Mouse (Mus musculus): ENCODE measurements around the gene Ncoa7.

DNA sequence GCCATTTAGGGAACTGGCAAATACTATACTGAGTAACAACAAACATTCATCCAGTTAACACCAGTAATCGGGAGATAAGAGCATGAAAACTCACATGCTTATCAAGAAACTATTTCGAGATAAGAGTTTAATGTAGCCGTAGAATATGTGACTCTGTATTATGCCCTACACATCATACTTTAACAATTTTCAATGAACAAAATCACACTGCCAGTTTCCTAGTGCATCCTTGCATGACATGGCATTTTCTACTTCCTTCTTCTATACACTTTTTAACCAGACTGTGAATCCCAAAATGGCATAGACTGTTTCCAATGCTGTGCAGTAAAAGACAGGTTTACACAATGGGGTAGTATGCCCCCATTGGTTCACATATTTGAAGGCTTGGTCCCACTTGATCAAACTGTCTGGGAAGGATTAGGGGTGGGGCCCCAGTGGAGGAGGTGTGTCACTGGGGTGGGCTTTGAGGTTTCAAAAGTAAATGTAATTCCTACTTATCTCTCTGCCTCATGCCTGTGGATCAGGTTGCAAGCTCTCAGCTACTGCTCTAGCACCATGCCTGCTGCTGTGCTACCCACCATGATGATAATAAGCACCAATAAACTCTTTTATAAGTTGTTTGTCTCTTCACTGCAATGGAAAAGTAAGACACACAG is 15.3 kb downstream of the Ncoa7 start:
- TF ChIP-seq CTCF (IDR thresholded peaks at IDR 0.05; ENCODE audit: borderline replicate concordance, extremely low read depth, insufficient read depth, insufficient read length) = no peak
- TF ChIP-seq POLR2A (IDR thresholded peaks at IDR 0.05; ENCODE audit: borderline replicate concordance, extremely low read depth, insufficient read depth, insufficient read length, poor library complexity, severe bottlenecking) = no peak

Data from brain, embryonic 14.5 days (tissue).